Mouse (Mus musculus) right cerebral cortex, postnatal 10 days (tissue): ENCODE data around the gene Vdr.
"Not testable (repeated sequence)": the region's sequence is repeated elsewhere in the genome, so short reads cannot be mapped to it uniquely, and the experiment has no call there.

Experiments used
- DNase-seq, 2 experiments: peaks; one replicate each; pipeline ENCODE4 v3.0.0; 2021; ENCODE audit warnings: low spot score in 2 of 2

Vdr gene

DNA sequence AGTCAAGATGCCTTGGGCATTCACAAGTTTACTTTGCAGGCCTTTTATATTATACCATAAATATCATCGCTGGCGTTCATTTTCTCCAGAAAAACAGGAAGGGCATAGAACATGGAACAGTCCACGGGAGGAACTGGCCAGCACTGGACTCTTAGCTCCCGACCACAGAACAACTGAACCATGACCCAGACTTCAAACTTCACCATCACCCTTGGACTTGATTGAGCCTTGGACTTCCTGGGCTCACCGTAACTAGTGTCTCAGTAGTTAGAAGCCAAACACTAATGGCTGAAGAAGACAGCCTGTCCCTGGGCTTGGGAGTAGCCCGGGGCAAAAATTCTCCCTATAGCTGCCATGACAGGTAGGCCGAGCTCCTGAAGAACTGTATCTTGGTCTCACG lies 29.0 kb downstream of the Vdr start:
- DNase-seq = no peak

DNA sequence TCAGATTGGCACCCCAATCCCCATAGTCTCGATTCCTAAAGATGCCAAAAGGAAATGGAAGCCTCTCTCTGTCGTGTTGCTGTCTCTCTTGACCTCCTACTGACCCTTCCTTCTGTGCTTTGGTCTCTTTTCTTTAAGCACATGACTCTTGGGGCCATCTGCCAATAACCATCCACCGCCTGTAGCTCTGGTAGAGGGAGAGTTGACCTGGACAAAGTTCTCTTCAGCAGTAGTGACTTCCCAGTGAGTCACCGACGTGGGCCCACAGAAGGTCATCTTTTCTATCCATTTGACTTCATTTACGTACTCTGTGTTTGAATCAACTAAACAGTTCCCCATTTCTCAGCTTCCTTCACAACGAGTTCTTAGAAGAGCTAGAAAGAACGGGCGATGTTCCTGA lies 30.0 kb downstream of the Vdr start:
- no peak for DNase-seq

DNA sequence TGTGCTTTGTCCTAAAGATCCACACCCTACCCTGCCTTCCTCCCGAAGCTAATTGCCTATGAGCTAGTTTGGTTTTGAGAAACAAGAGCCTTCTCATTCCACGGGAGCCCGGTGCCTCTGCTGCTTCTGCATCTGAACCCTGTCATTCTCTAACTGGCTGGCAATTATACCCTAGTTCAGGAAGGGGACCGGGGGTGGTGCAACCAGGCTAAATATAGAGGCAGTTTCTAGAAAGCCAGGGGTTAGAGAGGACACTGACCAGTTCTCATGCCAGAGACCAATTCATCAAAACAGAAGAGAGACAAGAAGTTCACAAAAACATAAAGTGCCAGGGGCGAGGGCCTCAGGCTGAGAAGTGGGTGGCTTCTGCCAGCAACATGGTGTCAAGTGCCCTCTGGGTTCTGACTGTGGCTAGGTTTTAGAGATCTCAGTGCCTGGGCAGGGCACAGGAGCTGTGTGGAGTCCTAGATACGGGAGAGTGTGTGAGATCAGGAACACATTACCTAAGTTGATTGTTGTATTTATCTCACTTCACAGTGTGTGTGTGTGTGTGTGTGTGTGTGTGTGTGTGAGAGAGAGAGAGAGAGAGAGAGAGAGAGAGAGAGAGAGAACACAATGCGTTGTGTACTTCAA lies 31.6 kb downstream of the Vdr start:
- DNase-seq = no peak

DNA sequence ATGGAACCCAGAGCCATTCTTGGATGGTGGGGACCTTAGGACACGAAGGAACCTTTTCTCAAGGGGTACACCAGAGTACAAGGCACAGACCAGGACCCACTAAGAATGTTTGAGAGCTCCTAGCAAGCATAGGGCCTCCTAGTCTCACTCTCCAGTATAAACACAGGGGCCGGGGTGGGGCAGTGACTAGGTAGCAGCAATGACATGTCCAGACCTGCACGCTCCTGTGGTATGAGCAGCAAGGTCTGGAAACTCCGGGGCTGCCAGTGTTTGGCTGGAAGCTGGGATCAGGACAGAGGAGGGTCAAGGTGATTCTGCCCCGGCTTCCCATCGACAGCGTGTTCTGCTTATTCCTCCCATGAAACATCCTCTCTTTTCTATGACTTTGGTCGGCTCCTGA lies 34.6 kb downstream of the Vdr start:
- DNase-seq = no peak

DNA sequence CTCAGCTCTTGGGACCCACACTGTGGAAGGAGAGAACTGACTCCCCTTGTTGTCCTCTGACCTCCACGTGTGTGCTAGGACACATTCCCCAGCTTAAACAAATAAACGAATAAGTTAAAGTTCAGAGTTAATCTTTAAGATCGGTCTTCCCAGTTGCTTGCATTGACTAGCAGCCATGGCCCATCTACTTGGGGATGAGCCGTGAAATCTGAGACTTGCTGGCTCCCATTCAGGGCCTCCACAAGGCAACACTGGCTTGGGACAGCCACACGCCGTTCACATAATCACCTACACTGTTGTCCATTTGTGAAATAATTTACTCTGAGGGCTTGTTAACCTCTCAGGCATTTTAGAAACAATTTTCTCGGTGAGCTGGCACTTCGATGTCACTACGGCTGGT lies 36.7 kb downstream of the Vdr start:
- DNase-seq = no peak

DNA sequence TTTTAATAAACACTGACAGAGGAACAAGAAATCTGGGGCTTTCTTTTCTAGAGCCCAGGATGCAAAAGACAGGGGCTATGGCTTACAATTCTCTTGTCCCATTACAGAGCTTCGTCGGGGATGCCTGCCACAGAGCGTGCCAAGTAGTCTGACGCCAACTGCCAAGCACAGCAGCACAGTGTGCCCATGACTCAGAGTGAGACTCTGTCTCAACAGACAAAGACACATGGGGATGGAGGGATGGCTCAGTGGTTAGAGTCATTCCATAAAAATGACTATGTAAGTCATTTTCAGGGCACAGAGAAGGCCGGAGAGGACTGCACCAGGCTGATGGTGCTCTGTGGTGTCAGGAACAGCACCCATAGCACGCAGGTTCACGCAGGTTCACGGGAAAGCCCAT lies 38.3 kb downstream of the Vdr start:
- no peak for DNase-seq

DNA sequence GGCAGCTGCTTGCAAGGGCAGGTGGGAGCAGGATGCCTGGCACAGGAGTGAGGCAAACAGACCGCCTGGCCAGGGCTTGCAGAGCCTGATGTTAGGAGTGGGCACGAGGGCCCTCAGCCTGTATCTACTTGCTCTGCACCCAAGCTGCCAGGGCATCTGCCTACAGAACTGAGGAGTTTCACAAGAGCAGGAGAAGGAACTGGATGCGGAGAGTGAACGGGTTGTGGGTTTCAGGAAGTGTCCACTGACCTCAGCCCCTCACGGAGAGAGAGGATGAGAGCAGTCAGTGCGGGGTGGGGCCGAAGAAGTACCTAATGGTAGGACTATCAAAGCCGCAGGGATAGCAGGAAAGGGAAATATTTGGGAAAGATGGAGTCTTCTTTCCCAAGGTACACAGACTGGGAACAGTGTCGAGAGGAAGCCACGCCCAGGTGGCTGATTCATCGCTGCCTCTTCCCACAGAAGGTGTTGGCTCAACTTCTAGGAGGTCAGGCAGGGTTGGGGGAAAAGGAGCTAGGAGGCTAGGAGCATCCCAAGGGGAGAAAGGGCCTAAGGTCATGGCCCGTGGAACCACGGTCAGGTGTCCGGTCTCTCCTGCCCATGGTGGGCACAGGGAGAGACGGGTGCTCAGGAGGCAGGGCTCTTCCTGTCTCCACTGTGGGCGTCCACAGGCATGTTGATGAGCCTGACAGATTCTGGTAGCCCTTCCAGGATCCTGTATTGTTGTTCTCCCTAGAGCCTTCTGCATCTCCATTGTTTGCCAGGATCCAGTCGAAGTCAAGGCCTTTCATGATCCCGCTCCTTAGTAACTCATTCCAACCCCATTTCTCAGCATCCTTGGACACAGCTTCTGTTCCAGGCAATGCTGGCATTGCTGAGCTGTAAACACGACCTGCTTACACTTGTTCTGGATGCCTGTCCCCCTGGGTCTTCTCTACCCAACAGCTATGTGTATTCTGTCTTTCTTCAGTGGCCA lies 39.1 kb downstream of the Vdr start:
- no peak for DNase-seq

DNA sequence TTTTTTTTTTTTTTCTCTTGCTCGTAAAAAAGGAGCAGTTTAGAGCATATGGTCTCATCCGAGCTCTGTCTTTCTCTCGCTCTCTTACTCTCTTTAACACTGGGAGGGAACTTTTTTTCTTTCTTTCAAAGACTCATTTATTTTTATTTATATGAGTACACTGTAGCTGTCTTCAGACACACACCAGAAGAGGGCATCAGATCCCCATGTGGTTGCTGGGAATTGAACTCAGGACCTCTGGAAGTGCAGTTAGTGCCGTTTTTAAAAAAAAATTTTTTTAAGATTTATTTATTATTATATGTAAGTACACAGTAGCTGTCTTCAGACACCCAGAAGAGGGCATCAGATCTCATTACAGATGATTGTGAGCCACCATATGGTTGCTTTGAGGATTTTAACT lies 40.3 kb downstream of the Vdr start:
- not testable (repeated sequence) for DNase-seq

DNA sequence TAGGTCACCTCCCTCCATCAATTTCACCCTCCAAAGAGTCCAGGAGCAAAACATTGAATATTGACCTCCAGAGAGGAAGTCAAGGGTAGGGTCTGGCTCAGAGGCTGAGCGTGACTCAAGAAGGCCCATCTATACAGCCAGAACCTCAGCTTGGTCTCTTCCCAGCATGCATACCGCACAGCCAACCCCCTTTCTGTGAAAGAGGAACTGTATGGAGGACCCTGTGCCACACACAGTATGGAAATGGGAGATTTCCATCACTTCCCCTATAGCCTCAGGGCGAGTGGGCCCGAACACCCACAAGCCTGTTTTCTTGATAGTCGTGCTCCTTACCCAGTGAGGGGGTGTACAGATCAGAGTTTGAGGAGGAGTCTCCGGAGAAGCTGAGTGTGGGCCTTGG lies 41.4 kb downstream of the Vdr start:
- no peak for DNase-seq

DNA sequence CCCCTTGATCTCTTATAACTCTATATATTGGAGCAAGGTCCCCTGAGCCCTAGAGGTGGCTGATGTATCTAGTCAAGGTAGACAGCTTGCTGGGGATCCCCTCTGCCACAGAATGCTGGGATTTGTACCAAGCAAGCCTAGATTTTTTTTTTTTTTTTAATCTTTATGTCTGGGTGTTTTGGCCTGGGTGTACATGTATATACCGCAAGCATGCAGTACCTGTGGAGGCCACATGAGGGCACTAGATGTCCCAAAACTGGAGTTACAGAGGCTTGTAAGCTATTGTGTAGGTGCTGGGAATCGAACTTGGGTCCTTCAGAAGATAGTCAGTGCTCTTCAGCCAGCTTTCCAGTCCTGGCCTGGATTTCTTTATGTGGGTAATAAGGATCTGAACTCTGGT lies 44.4 kb downstream of the Vdr start:
- DNase-seq = no peak

DNA sequence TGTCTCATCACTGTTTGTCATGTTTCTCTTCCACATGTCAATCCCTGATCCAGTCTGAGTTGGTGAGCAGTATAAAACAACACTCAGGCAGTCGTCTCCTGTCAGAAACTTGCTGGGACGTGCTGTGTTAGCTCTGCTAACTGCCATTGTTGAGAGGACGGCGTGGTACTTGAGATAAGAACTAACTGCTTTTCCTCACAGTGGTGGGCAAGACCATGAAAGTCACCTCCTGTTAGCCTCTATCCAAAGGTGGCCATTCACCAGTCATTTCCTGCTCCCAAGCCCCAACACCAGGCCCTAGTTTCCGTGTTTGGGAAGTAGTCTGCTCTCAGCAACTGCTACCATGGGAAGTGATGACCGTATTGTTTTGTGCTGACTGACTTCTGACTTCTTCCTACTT lies 45.3 kb downstream of the Vdr start:
- DNase-seq = no peak

DNA sequence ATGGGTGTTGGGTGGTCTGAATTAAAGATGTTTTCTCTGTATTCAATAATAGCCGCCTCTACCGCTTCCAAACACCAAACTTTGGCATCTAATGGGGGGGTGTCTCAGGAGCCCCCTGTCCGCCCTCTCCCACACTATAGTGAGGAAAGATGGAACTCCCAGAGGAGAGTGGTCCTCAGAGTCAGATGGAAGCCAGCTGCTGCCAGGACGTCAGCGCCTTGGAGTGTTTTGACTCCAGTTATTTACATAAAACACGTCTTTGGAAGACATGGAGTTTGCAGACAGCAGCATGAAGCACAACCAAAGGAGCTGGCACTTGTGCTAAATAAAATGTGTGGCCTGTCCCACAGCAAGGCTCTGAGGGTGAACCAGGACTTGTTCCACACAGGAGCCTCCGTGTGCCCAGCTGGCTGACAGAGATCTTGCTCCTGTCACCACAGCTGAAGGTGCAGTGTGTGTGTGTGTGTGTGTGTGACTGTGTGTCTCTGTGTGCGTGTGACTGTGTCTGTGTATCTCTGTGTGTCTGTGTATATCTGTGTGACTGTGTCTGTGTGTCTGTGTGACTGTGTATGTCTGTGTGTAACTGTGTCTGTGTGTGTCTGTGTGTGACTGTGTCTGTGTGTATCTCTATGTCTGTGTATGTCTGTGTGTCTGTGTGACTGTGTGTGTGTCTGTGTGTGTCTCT lies 45.9 kb downstream of the Vdr start:
- no peak for DNase-seq

DNA sequence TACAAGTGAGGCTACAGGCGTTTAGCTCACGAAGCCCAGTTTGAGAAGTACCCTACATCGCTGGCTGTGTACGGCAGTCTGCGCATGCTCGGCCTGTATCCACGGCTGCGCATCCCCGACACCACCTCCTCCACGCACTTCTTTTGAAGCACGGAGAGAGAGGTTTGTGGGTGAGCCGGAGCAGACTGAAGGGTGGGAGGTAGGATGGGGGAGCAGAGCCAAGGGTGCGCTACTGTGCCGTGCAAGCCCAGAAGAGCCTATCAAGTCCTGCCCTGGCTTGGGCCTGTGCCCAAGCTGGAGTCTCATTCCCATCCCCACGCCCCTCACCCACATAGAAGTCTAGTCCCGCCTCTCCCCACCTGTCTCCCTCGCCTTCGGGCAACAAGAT lies 46.9 kb downstream of the Vdr start:
- DNase-seq = peak; percentile 54 to 55

DNA sequence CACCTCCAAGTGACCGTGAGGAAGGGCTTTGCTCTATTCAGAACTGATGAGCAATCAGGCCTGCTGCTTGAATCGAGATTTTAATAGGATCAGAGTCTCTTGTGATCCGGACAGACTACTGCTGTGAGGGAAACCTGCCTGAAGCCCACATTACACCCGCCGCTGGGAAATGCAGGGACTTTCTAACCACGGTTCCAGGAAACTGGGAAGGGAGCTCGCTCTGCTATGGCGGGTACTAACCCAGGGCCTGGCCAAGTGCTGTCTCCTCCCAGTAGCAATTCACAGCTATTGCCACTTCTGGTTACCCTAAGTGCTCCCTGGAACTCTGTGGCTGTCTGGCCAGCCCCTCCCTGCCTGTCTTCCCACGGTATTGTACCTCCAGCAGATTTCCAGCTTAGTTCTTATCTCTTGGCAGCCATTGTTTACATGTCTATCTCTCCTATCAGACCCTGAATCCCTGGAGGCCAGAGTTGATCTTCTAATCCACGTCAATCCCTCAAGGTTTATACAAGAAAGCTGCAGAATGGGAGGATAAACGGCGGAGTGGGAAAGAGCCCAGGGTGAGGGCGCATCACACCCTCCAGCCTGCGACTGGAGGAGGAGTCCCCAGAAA lies 47.4 kb downstream of the Vdr start:
- DNase-seq = no peak

DNA sequence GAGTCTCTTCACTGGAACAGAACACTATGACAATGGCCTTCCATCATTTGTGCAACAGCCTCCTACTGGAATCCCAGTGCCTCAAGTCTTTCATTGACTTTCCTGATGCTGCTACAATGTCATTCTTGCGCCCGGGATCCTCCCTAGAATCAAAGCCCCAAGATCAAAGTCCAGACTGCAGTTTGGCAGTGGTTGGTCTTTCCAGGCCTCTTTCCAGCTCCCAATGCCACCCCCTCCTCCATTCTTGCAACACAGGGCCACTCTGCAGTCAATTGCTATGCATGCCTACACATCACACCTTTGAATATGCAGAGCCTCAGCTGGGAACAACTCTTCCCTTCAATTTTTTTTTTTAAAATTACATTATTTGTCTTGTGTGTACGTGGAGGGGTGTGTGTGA lies 50.1 kb downstream of the Vdr start:
- DNase-seq = no peak

DNA sequence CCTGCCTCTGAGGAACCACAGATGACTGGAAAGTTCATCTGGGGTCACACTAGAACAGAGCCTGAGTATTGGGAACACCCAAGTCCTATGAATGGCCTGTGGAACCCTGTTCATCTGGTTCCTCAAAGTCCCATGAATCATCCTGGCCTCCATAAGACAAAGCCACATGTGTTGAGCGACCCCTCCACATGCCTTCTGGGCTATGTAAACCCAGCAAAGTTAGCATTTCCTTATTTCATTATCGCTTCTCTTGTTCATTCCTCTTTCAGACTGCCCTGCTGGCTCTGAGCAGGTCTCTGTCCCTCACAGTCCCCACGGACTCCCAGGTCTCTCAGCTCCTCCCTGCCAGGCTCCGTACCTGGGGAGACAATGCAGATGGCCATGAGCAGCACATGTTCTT lies 52.0 kb downstream of the Vdr start:
- no peak for DNase-seq

DNA sequence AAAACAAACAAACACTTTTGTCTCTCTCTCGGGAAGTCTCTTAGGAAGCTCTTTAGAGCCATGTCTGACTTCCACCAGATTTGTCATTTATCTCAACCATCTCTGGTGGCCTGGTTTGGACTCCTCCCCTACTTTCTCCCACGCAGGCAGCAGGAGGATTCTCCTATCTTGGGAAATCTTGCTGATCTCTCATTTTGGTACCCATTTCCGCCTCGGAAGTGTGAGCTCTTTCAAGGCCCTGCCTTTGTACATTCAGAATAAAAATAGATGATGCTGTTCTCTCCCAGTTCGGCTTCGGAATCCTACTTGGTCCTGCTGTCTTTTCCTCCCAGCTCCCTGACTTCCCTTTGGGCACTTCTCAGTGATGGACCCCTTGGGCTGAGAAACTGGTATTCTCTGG lies 55.9 kb downstream of the Vdr start:
- DNase-seq = no peak

DNA sequence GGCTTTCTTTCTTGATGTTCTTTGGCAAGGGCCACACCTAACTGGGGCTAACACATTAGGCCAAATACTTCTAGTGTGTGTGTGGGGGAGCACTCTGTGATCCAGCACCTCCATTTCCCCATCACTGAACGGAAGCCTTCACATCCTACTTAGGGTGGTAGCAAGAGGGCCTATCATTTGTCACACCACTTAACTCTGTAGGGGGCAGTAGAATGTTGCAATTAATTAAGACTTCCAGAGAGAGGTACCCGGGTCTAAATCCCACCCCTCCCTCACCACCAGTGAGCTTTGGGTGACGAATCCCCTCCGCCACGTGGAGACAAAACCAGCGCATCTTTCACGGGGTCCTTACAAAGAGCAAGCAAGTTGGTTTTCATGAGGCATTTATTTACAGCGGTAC lies 56.4 kb downstream of the Vdr start:
- no peak for DNase-seq

DNA sequence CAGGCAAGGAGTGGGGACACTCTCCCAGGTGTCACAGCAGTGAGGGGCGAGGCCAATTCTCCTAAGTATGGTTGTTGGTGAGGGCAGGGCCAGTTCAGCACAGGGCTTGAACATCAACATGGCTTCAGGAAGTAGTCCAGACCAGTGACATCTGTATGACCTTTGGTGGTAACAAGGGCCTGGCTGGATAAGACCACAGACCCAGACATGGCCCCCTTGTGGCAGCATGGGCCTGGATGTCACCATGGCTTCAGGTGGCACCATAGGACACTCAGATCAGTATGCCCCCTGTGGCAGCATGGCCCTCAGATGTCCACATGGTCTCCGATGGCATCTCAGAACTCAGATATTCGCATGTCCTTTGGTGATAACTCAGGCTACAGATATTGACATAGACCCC lies 58.1 kb downstream of the Vdr start:
- no peak for DNase-seq

DNA sequence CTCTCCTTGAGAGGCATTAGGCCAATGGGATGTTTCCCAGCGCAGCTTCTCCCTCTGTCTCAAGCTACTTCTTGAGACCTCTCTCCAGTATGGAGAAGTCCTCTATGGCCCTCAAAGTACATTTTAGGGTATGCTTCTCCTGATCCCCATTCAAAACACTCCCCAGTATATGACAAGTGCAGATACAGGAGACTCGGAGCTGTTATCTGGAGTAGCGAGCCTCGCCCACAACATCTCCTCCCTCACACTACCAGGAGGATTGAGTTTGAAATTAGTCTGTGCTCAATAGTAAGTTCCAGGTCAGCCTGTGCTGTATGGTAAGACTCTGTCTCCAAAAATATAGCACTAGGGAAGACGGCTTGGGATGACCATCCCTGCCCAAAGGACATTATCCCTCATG lies 59.4 kb downstream of the Vdr start:
- DNase-seq = no peak

DNA sequence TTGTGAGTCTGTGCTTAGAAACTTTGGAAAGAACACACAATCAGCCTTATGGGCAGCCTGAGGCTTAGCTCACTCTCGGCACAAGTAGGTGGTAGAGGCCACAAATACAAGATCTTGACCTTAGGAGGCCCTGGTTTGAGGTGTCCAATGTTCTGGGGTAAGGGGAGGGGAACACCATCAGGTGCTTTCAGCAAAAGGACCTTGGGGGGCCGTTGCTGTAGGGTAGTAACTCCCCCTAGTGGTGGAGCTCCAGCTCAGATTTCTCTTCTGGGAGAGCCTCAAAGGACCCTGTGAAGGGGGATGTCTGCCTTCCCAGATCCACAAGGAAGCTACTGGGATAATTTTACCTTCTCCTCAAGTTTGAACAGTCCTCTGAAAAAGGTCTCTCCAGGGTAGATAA lies 60.0 kb downstream of the Vdr start:
- no peak for DNase-seq

DNA sequence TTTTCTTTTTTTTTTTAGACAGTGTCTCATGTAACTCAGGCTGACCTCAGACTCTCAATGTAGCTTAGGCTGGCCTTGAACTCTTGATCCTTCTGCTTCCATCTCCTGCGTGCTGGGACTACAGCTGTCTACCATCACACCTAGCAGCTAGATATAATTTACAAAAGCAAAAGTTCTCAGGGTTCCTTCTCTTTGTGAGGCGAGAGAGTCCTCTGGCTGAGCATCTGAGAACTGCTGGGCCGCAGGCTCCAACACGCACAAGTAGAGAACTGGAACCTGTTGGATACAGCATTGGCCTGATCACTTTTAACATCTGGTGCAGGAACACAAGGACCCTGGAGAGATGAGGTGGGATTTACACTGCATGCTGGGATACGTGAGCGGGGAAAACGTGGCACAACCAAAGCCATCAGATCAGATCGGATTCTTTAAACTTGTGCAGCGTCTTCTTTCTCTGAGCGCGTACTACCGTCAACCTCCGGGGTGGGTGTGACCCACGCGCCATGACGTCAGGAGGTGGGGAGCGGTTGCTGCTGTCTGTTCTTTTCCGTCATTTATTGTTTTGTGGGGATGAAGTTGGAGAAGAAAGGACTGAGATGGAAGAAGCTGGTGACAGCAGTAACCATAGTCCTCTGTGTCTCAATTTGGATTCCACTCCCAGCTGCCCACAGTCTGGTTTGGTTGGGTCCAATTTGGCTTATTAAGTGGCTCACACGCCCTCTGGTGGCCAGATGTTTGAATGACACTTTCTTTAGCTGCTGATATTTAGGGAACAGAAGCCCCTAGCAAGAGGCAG lies 61.1 kb downstream of the Vdr start:
- peak; percentile 92 for DNase-seq
